Mouse (Mus musculus) heart, embryonic 13.5 days (tissue): ENCODE data around the gene Dars. TPM values are rescaled to one million over a fixed set of nuclear protein-coding genes. Genes with fewer than 3 reads are reported as not detected.
"Not testable (repeated sequence)": the region's sequence is repeated elsewhere in the genome, so short reads cannot be mapped to it uniquely, and the experiment has no call there.

Experiments used
- ATAC-seq: fragments of 200-750 bp; cut with Nextera tagmentation; 2 replicates; pipeline ENCODE4 v1.8.0; 2017; ENCODE audit warnings: moderate TSS enrichment; ENCODE audit not compliant: insufficient number of reproducible peaks, low FRiP score, low TSS enrichment; ENCODE audit errors: extremely low read depth
- H3K27ac ChIP-seq: fragments of 300-500 bp; sonication (generic); replicated peaks from 2 replicates; pipeline ENCODE4 v1.5.1; 2015; ENCODE audit warnings: moderate library complexity, mild to moderate bottlenecking, inconsistent platforms
- H3K27me3 ChIP-seq: fragments of 300-500 bp; sonication (generic); replicated peaks from 2 replicates; pipeline ENCODE4 v1.6.1; 2015; ENCODE audit warnings: mild to moderate bottlenecking, inconsistent platforms
- H3K36me3 ChIP-seq: fragments of 300-500 bp; sonication (generic); 2 replicates; pipeline ENCODE4 v1.6.1; 2015; ENCODE audit warnings: mild to moderate bottlenecking, inconsistent platforms
- H3K4me1 ChIP-seq: fragments of 300-500 bp; sonication (generic); 2 replicates; pipeline ENCODE4 v1.6.1; 2015; ENCODE audit warnings: inconsistent platforms
- H3K4me2 ChIP-seq: fragments of 300-500 bp; sonication (generic); 2 replicates; pipeline ENCODE4 v1.6.1; 2015; ENCODE audit warnings: inconsistent platforms, mild to moderate bottlenecking, moderate library complexity
- H3K4me3 ChIP-seq: fragments of 300-500 bp; sonication (generic); 2 replicates; pipeline ENCODE4 v1.5.1; 2015; ENCODE audit warnings: moderate library complexity, mild to moderate bottlenecking, inconsistent platforms
- H3K9ac ChIP-seq: fragments of 300-500 bp; sonication (generic); 2 replicates; pipeline ENCODE4 v1.6.1; 2015; ENCODE audit warnings: inconsistent platforms, mild to moderate bottlenecking, moderate library complexity
- H3K9me3 ChIP-seq: fragments of 300-500 bp; sonication (generic); 2 replicates; pipeline ENCODE4 v1.6.1; 2016; ENCODE audit warnings: inconsistent platforms
- WGBS: fragments of 180-500 bp; shearing (Covaris S2); methylation state at CpG from one replicate; pipeline ENCODE4 v1.1.7; 2015; ENCODE audit warnings: mixed read lengths; 5-methylcytosine and 5-hydroxymethylcytosine counted together
- polyA plus RNA-seq: library from polyadenylated mRNA; unstranded; fragments of >200 nt; fragmentation: Nextera tagmentation; extraction: Ambion mirVana; gene quantifications from 2 replicates; pipeline ENCODE4 v1.2.1, GENCODE M21; 2015

The Dars gene
- polyA plus RNA-seq, 1 experiment from 2014 or later = 98.5 TPM

- Histone ChIP-seq H3K4me1 (no peaks in the 10 kb centered on the region), H3K9me3 (no peaks in the 10 kb centered on the region), H3K4me2 (no peak overlapping the region), H3K9ac (no peak overlapping the region), H3K27ac (no peak overlapping the region), H3K36me3 (peaks cover 90% of the 10 kb centered on the region), H3K27me3 (no peaks in the 10 kb centered on the region), H3K4me3 (no peak overlapping the region)
- ATAC-seq = no peak
- WGBS = 88% methylated on average over 1 of the region's 1 CpGs
Measured at GRCm38 (mm10) chr1:128330313-128330712, 86.9 kb downstream of the Dars start.

GRCm38 (mm10) chr1:128328218-128328617 is 89.0 kb downstream of the Dars start, which contains the start of gene Lct:
Gene Lct, minus strand, starts transcription at chr1:128328318.
- no peak for ATAC-seq
- peaks cover 77% of the 10 kb centered on the region for H3K36me3 ChIP-seq
- H3K4me1 ChIP-seq = peaks cover 4% of the 10 kb centered on the region
- H3K9ac ChIP-seq = no peak within 1 kb of the TSS
- H3K4me3 ChIP-seq = no peak within 1 kb of the TSS
- no peaks in the 10 kb centered on the region for H3K9me3 ChIP-seq
- no peak within 1 kb of the TSS for H3K27ac ChIP-seq
- no peaks in the 10 kb centered on the region for H3K27me3 ChIP-seq
- WGBS = 83% methylated on average over 3 of the region's 3 CpGs
- H3K4me2 ChIP-seq = no peak within 1 kb of the TSS

GRCm38 (mm10) chr1:128327165-128327564 is 90.0 kb downstream of the Dars start:
- Histone ChIP-seq H3K36me3 (peaks cover 67% of the 10 kb centered on the region), H3K9ac (no peak overlapping the region), H3K27me3 (no peaks in the 10 kb centered on the region), H3K4me1 (peaks cover 6% of the 10 kb centered on the region), H3K4me3 (no peak overlapping the region), H3K4me2 (no peak overlapping the region), H3K9me3 (no peaks in the 10 kb centered on the region), H3K27ac (no peak overlapping the region)
- ATAC-seq = no peak
- WGBS = 79% methylated on average over 1 of the region's 1 CpGs

GRCm38 (mm10) chr1:128324776-128325175 is 92.4 kb downstream of the Dars start:
- Histone ChIP-seq H3K4me3 (no peak overlapping the region), H3K4me1 (peaks cover 6% of the 10 kb centered on the region), H3K36me3 (peaks cover 43% of the 10 kb centered on the region), H3K9me3 (no peaks in the 10 kb centered on the region), H3K27me3 (no peaks in the 10 kb centered on the region), H3K27ac (no peak overlapping the region), H3K4me2 (no peak overlapping the region), H3K9ac (no peak overlapping the region)
- 94% methylated on average over 2 of the region's 2 CpGs for WGBS
- ATAC-seq = no peak

- no peak for ATAC-seq
- Histone ChIP-seq H3K36me3 (peaks cover 26% of the 10 kb centered on the region), H3K9ac (no peak overlapping the region), H3K4me2 (no peak overlapping the region), H3K4me1 (peaks cover 6% of the 10 kb centered on the region), H3K4me3 (no peak overlapping the region), H3K27me3 (no peaks in the 10 kb centered on the region), H3K9me3 (no peaks in the 10 kb centered on the region), H3K27ac (no peak overlapping the region)
- 72% methylated on average over 8 of the region's 8 CpGs for WGBS
Measured at GRCm38 (mm10) chr1:128323026-128323643, 94.0 kb downstream of the Dars start.

- H3K9me3 ChIP-seq, H3K27ac ChIP-seq, H3K27me3 ChIP-seq, H3K4me3 ChIP-seq, H3K9ac ChIP-seq, H3K36me3 ChIP-seq, ATAC-seq, H3K4me2 ChIP-seq, H3K4me1 ChIP-seq: not testable (repeated sequence)
- 83% methylated on average over 6 of the region's 6 CpGs for WGBS
Measured at GRCm38 (mm10) chr1:128319266-128319665, 97.9 kb downstream of the Dars start.

GRCm38 (mm10) chr1:128314665-128315064 is 102.5 kb downstream of the Dars start:
- Histone ChIP-seq H3K9ac (no peak overlapping the region), H3K27me3 (no peaks in the 10 kb centered on the region), H3K4me2 (no peak overlapping the region), H3K27ac (no peak overlapping the region), H3K4me3 (no peak overlapping the region), H3K4me1 (no peaks in the 10 kb centered on the region), H3K9me3 (no peaks in the 10 kb centered on the region), H3K36me3 (no peaks in the 10 kb centered on the region)
- no peak for ATAC-seq
- 56% methylated on average over 4 of the region's 4 CpGs for WGBS

Other genes starting within 250 kb of the Dars start
- 49.2 and 63.6 TPM in 2 replicates for gene Ubxn4, start 173.4 kb downstream of the Dars start, polyA plus RNA-seq
- gene Lct, start 89.0 kb downstream of the Dars start, polyA plus RNA-seq = 0.03 and 0.04 TPM in 2 replicates
- gene Mcm6, start 57.7 kb downstream of the Dars start, polyA plus RNA-seq = 146 and 153 TPM in 2 replicates
- gene Cxcr4, start 174.9 kb upstream of the Dars start, polyA plus RNA-seq = 1.3 and 1.6 TPM in 2 replicates